Mouse (Mus musculus): ENCODE data around the gene Gm1043.

- TF ChIP-seq MAX (IDR thresholded peaks at IDR 0.05) (no peak), CTCF (IDR thresholded peaks at IDR 0.05; ENCODE audit: control insufficient read depth, insufficient read depth, insufficient read length) (no peak), FOSL1 (IDR thresholded peaks at IDR 0.05; ENCODE audit: insufficient read depth, low read length, poor library complexity, severe bottlenecking) (no peak), USF1 (IDR thresholded peaks at IDR 0.05; ENCODE audit: low read depth) (no peak), MYOD1 (IDR thresholded peaks at IDR 0.05; ENCODE audit: control insufficient read depth, insufficient read length, low read depth) (no peak), CEBPB (IDR thresholded peaks at IDR 0.05; ENCODE audit: low read depth) (no peak), MYOG (IDR thresholded peaks at IDR 0.05; ENCODE audit: control insufficient read depth, extremely low read depth, insufficient read length) (no peak)
Measured at GRCm38 (mm10) chr5:37107611-37108010, 22.4 kb downstream of the Gm1043 start.

All from C2C12 (cell line).